20 mouse cellular contexts compared by ENCODE assay signal in the genomic region with DNA sequence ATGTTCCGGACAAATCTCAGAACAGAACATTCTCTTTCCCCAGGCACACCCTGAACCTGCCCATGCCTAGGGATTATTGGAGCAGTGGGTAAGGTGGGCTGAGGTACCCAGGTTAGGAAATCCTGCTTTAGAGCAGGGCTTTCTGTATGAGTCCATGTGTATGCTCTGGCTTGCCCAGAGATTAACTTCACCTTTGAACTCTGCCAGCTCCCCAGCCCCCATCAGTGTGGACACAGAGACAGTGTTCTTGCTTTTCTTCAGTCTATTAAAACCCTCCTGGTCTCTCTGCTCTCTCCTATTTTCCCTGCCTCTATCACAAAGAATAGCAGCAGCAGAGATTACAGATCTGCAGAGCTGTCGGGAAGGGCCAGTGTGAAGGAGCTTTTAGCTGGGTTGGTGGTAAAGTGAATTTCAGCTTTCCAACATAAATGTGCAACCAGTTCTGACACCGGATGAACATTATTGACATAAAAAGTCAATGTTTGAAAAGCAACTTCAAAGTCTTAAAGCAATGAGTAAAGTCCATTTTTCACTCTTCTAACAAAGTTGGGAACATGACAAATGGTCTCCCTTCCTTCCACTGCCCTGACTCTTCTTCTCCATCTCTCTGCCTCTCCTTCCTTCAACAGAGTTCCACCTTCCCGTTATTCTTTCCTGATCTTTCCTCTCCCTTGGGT. TPM values are rescaled to one million over a fixed set of nuclear protein-coding genes. Genes with fewer than 3 reads are reported as not detected.
"Had no signal": no experiment of that assay in that cellular context is flagged by ENCODE, and none has a peak within 500 bp of the region (broad histone marks: within the 10 kb centered on the region; RNA-seq: fewer than 3 reads in every experiment).

No protein-coding gene starts in this region.

- H3K27me3 ChIP-seq: kidney, embryonic 15.5 days; limb, embryonic 13.5 days; midbrain, embryonic 15.5 days; neural tube, embryonic 12.5 days had no signal

- H3K4me2 ChIP-seq: kidney, embryonic 15.5 days; limb, embryonic 13.5 days; midbrain, embryonic 11.5 days; midbrain, embryonic 15.5 days; neural tube, embryonic 12.5 days had no signal

- H3K27ac ChIP-seq: hindbrain, postnatal 0 days; kidney, embryonic 15.5 days; limb, embryonic 13.5 days; midbrain, embryonic 15.5 days; neural tube, embryonic 12.5 days had no signal

- H3K9ac ChIP-seq: kidney, embryonic 15.5 days; limb, embryonic 13.5 days; midbrain, embryonic 15.5 days; neural tube, embryonic 12.5 days had no signal

- ATAC-seq: hindbrain, postnatal 0 days; lung, postnatal 0 days; midbrain, embryonic 15.5 days had no signal

- H3K9me3 ChIP-seq: kidney, embryonic 15.5 days; limb, embryonic 13.5 days; midbrain, embryonic 15.5 days; neural tube, embryonic 12.5 days had no signal

- DNase-seq: kidney, adult 11 months; layer of hippocampus, adult 9-11 months; layer of hippocampus, postnatal 36 days; left cerebral cortex, postnatal 4 days; lung, adult 2 months; lung, postnatal 4 days; thymus, adult 18-20 months; thymus, postnatal 14 days had no signal

- H3K4me1 ChIP-seq: kidney, embryonic 15.5 days; megakaryocyte, embryonic 14.5 days; midbrain, embryonic 15.5 days; neural tube, embryonic 12.5 days had no signal

- H3K36me3 ChIP-seq: kidney, embryonic 15.5 days; limb, embryonic 13.5 days; midbrain, embryonic 15.5 days; neural tube, embryonic 12.5 days had no signal

- H3K4me3 ChIP-seq: kidney, embryonic 15.5 days; limb, embryonic 13.5 days; megakaryocyte, embryonic 14.5 days; midbrain, embryonic 15.5 days; neural tube, embryonic 12.5 days had no signal

RNA-seq across cellular contexts. Expression of a gene that starts 34.9 kb away (rescaled TPM):
- total RNA-seq: monocyte, adult 5-6 weeks; neutrophil, adult 5-6 weeks had no signal
- polyA plus RNA-seq: intestine, embryonic 14.5 days; kidney, embryonic 15.5 days; limb, embryonic 13.5 days; lung, adult 2 months; lung, postnatal 0 days; midbrain, embryonic 11.5 days; midbrain, embryonic 15.5 days; neural tube, embryonic 12.5 days; stomach, embryonic 14.5 days had no signal

RNA-seq across cellular contexts. Expression of a gene that starts 56.8 kb away (rescaled TPM):
- total RNA-seq: neutrophil, adult 5-6 weeks had no signal
